Mouse (Mus musculus) liver, postnatal 0 days (tissue): ENCODE results near the gene Wdr83. TPM values are rescaled to one million over a fixed set of nuclear protein-coding genes. Genes with fewer than 3 reads are reported as not detected.

Experiments used
- ATAC-seq: fragments of 200-750 bp; cut with Nextera tagmentation; 2 replicates; pipeline ENCODE4 v1.8.0; 2017; ENCODE audit warnings: mild to moderate bottlenecking, moderate library complexity
- DNase-seq: peaks from one replicate; pipeline ENCODE4 v3.0.0-alpha.2; 2016
- H3K27ac ChIP-seq: fragments of 300-500 bp; sonication (generic); 2 replicates; pipeline ENCODE4 v1.5.1; 2014; ENCODE audit warnings: antibody characterized with exemption, moderate library complexity, mild to moderate bottlenecking, low read depth
- H3K27me3 ChIP-seq: fragments of 300-500 bp; sonication (generic); 2 replicates; pipeline ENCODE4 v1.6.1; 2014; ENCODE audit warnings: low read length, control low read depth, mixed read lengths; ENCODE audit not compliant: insufficient read depth
- H3K36me3 ChIP-seq: fragments of 300-500 bp; sonication (generic); replicated peaks from 2 replicates; pipeline ENCODE4 v1.6.1; 2014; ENCODE audit warnings: mild to moderate bottlenecking, control low read depth, low read length, moderate library complexity, mixed read lengths; ENCODE audit not compliant: insufficient read depth
- H3K4me1 ChIP-seq: fragments of 300-500 bp; sonication (generic); 2 replicates; pipeline ENCODE4 v1.6.1; 2014; ENCODE audit warnings: antibody characterized with exemption, mild to moderate bottlenecking, control low read depth; ENCODE audit not compliant: insufficient read depth
- H3K4me2 ChIP-seq: fragments of 300-500 bp; sonication (generic); 2 replicates; pipeline ENCODE4 v1.6.1; 2014; ENCODE audit warnings: low read depth, mild to moderate bottlenecking, low read length, moderate library complexity, mixed read lengths
- H3K4me3 ChIP-seq: fragments of 300-500 bp; sonication (generic); 2 replicates; pipeline ENCODE4 v1.5.1; 2014; ENCODE audit warnings: low read depth, low read length
- H3K9ac ChIP-seq: fragments of 300-500 bp; sonication (generic); replicated peaks from 2 replicates; pipeline ENCODE4 v1.6.1; 2014; ENCODE audit warnings: mild to moderate bottlenecking, moderate library complexity
- H3K9me3 ChIP-seq: fragments of 300-500 bp; sonication (generic); 2 replicates; pipeline ENCODE4 v1.6.1; 2016; ENCODE audit warnings: mild to moderate bottlenecking, control low read depth, low read length, mixed read lengths
- CTCF ChIP-seq: sonication (generic); IDR thresholded peaks from 2 replicates; pipeline ENCODE4 v1.5.1; 2016; ENCODE audit warnings: antibody characterized with exemption, low read depth
- EP300 ChIP-seq: IDR thresholded peaks from 2 replicates; pipeline ENCODE4 v1.6.1; 2016; ENCODE audit warnings: antibody characterized with exemption, low read depth, mild to moderate bottlenecking
- WGBS: fragments of 180-500 bp; shearing (Covaris S2); extraction: QIAGEN DNeasy Blood & Tissue Kit; methylation state at CpG from one replicate; pipeline ENCODE4 v1.1.7; 2014; ENCODE audit not compliant: insufficient replicate concordance; 5-methylcytosine and 5-hydroxymethylcytosine counted together
- polyA plus RNA-seq: library from polyadenylated mRNA; unstranded; fragments of >200 nt; fragmentation: Nextera tagmentation; extraction: Ambion mirVana; gene quantifications from 2 replicates; pipeline ENCODE4 v1.2.1, GENCODE M21; 2015

Gene Wdr83
- polyA plus RNA-seq, 1 experiment from 2014 or later: 18.4 TPM

GRCm38 (mm10) chr8:85115501-85115900 is 34.4 kb upstream of the Wdr83 start:
- Histone ChIP-seq H3K9ac (no peak overlapping the region), H3K4me2 (peak overlapping the region; percentile 56; the same call in 1 of the 2 replicates), H3K27ac (no peak overlapping the region), H3K4me1 (peaks cover 3% of the 10 kb centered on the region; the same call in 1 of the 2 replicates), H3K27me3 (no peaks in the 10 kb centered on the region), H3K9me3 (peaks cover 3% of the 10 kb centered on the region), H3K4me3 (no peak overlapping the region), H3K36me3 (peaks cover 30% of the 10 kb centered on the region)
- DNase-seq (no peak), ATAC-seq (no peak)
- TF ChIP-seq CTCF (no peak), EP300 (no peak)
- 73% methylated on average over 4 of the region's 4 CpGs for WGBS

GRCm38 (mm10) chr8:85113241-85113640 is 32.1 kb upstream of the Wdr83 start:
- no peak for TF ChIP-seq EP300
- no peak for TF ChIP-seq CTCF
- ATAC-seq (no peak), DNase-seq (no peak)
- Histone ChIP-seq H3K36me3 (peaks cover 39% of the 10 kb centered on the region), H3K9me3 (peaks cover 8% of the 10 kb centered on the region), H3K27me3 (no peaks in the 10 kb centered on the region), H3K9ac (no peak overlapping the region), H3K4me1 (peaks cover 3% of the 10 kb centered on the region; the same call in 1 of the 2 replicates), H3K27ac (no peak overlapping the region), H3K4me2 (no peak overlapping the region), H3K4me3 (no peak overlapping the region)
- WGBS: 80% methylated on average over 10 of the region's 10 CpGs

GRCm38 (mm10) chr8:85100076-85100665 is 19.1 kb upstream of the Wdr83 start:
- Histone ChIP-seq H3K27me3 (no peaks in the 10 kb centered on the region), H3K4me1 (no peaks in the 10 kb centered on the region), H3K9me3 (0 out of 2 replicates have a peak, but pooled peaks cover 2% of the 10 kb centered on the region), H3K4me2 (no peak overlapping the region), H3K4me3 (no peak overlapping the region), H3K36me3 (peaks cover 27% of the 10 kb centered on the region), H3K27ac (no peak overlapping the region), H3K9ac (no peak overlapping the region)
- WGBS: 65% methylated on average over 4 of the region's 4 CpGs
- ATAC-seq: no peak
- TF ChIP-seq EP300 (no peak), CTCF (no peak)
- no peak for DNase-seq

- TF ChIP-seq CTCF (no peak), EP300 (no peak)
- WGBS: 78% methylated on average over 4 of the region's 4 CpGs
- Histone ChIP-seq H3K27me3 (no peaks in the 10 kb centered on the region), H3K36me3 (peaks cover 45% of the 10 kb centered on the region), H3K4me2 (no peak overlapping the region), H3K27ac (no peak overlapping the region), H3K9me3 (0 out of 2 replicates have a peak, but pooled peaks cover 2% of the 10 kb centered on the region), H3K9ac (no peak overlapping the region), H3K4me3 (no peak overlapping the region), H3K4me1 (no peaks in the 10 kb centered on the region)
- no peak for DNase-seq
- ATAC-seq: no peak
Observed at GRCm38 (mm10) chr8:85096850-85097249, 15.7 kb upstream of the Wdr83 start.

GRCm38 (mm10) chr8:85096196-85096595 is 15.1 kb upstream of the Wdr83 start:
- TF ChIP-seq EP300 (no peak), CTCF (no peak)
- Histone ChIP-seq H3K27ac (no peak overlapping the region), H3K4me2 (no peak overlapping the region), H3K4me1 (no peaks in the 10 kb centered on the region), H3K9me3 (no peaks in the 10 kb centered on the region), H3K27me3 (no peaks in the 10 kb centered on the region), H3K9ac (no peak overlapping the region), H3K4me3 (no peak overlapping the region), H3K36me3 (peaks cover 47% of the 10 kb centered on the region)
- WGBS: 88% methylated on average over 16 of the region's 16 CpGs
- ATAC-seq (no peak), DNase-seq (no peak)

GRCm38 (mm10) chr8:85095566-85095965 is 14.5 kb upstream of the Wdr83 start:
- WGBS: 93% methylated on average over 7 of the region's 7 CpGs
- Histone ChIP-seq H3K9me3 (no peaks in the 10 kb centered on the region), H3K4me2 (no peak overlapping the region), H3K4me1 (no peaks in the 10 kb centered on the region), H3K36me3 (peaks cover 53% of the 10 kb centered on the region), H3K4me3 (no peak overlapping the region), H3K27me3 (no peaks in the 10 kb centered on the region), H3K27ac (no peak overlapping the region), H3K9ac (no peak overlapping the region)
- ATAC-seq: no peak
- no peak for DNase-seq
- TF ChIP-seq CTCF (no peak), EP300 (no peak)
